In the genomic region with DNA sequence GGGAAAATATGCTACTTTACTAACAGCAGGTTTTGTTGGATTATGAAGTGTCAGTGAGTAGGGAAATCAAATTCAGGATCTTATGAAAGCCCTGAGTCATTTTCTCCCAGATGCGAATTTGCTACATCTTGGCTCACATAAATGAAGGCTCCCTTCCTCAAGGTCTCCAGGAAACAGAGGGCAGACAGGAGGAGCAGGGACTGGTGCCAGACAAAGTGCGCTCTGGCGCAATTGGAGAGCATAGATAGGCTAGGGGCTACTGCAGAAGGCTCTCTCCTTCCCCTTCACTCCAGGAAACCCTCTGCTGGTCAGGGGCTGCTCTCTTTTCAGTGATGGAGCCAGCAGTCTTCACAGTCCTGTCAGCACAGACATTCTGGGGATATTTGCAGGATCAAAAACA, we compare ENCODE assay signal across 9 mouse cellular contexts.
DNase-seq lines count a peak whose midpoint lies in the region; ATAC-seq and TF ChIP-seq lines count a peak whose summit lies in the region.
"Had no signal": no experiment of that assay in that cellular context is flagged by ENCODE, and none has a peak within 500 bp of the region (broad histone marks: within the 10 kb centered on the region; RNA-seq: fewer than 3 reads in every experiment).

No protein-coding gene starts in this region.

- no peak overlapping the region for H3K4me3 ChIP-seq in gastrocnemius, adult 2 months
- no peak overlapping the region for H3K4me3 ChIP-seq in heart, embryonic 15.5 days
- H3K4me3 ChIP-seq in liver, postnatal 0 days (ENCODE audit: low read depth, low read length): no peak overlapping the region
- no peak overlapping the region for H3K4me3 ChIP-seq in forebrain, embryonic 15.5 days
- H3K4me3 ChIP-seq in forebrain, embryonic 10.5 days: no peak overlapping the region

- intact Hi-C loops in gastrocnemius, adult 2 months (cut with DNase I): no loop called here

- TF ChIP-seq CTCF in gastrocnemius, adult 2 months (IDR thresholded peaks at IDR 0.05): no peak
- TF ChIP-seq CTCF in liver, postnatal 0 days (IDR thresholded peaks at IDR 0.05; ENCODE audit: low read depth): no peak

- peaks cover 19% of the 10 kb centered on the region for H3K4me1 ChIP-seq in heart, embryonic 15.5 days (replicated peaks)
- H3K4me1 ChIP-seq in liver, postnatal 0 days (ENCODE audit: insufficient read depth): peaks cover 18% of the 10 kb centered on the region
- peaks cover 18% of the 10 kb centered on the region for H3K4me1 ChIP-seq in forebrain, embryonic 15.5 days
- peaks cover 23% of the 10 kb centered on the region for H3K4me1 ChIP-seq in forebrain, embryonic 10.5 days

- no peak overlapping the region for H3K9ac ChIP-seq in heart, embryonic 15.5 days
- no peak overlapping the region for H3K9ac ChIP-seq in liver, postnatal 0 days (replicated peaks)
- H3K9ac ChIP-seq in forebrain, embryonic 15.5 days (replicated peaks): no peak overlapping the region

- no peak overlapping the region; the same call in 1 of the 2 replicates for H3K27ac ChIP-seq in gastrocnemius, adult 2 months
- peak overlapping the region; percentile 83 for H3K27ac ChIP-seq in heart, embryonic 15.5 days
- H3K27ac ChIP-seq in liver, postnatal 0 days (ENCODE audit: low read depth): no peak overlapping the region
- H3K27ac ChIP-seq in forebrain, embryonic 15.5 days (replicated peaks): no peak overlapping the region
- no peak overlapping the region for H3K27ac ChIP-seq in forebrain, embryonic 10.5 days

- H3K4me2 ChIP-seq in heart, embryonic 15.5 days: peak overlapping the region; percentile 81; the same call in 1 of the 2 replicates
- H3K4me2 ChIP-seq in liver, postnatal 0 days (ENCODE audit: low read depth, low read length): no peak overlapping the region
- no peak overlapping the region for H3K4me2 ChIP-seq in forebrain, embryonic 15.5 days (replicated peaks)

- ATAC-seq in heart, embryonic 15.5 days (replicated peaks; ENCODE audit: insufficient number of reproducible peaks, insufficient read depth, low FRiP score, low read depth): no peak
- no peak for ATAC-seq in liver, postnatal 0 days
- ATAC-seq in forebrain, embryonic 15.5 days (replicated peaks): no peak

- H3K9me3 ChIP-seq in heart, embryonic 15.5 days (replicated peaks): no peaks in the 10 kb centered on the region
- H3K9me3 ChIP-seq in liver, postnatal 0 days (ENCODE audit: low read length): no peaks in the 10 kb centered on the region
- no peaks in the 10 kb centered on the region for H3K9me3 ChIP-seq in forebrain, embryonic 15.5 days
- H3K9me3 ChIP-seq in forebrain, embryonic 10.5 days: no peaks in the 10 kb centered on the region

- no peaks in the 10 kb centered on the region for H3K27me3 ChIP-seq in heart, embryonic 15.5 days
- no peaks in the 10 kb centered on the region for H3K27me3 ChIP-seq in liver, postnatal 0 days (ENCODE audit: insufficient read depth, low read length)
- H3K27me3 ChIP-seq in forebrain, embryonic 15.5 days: 0 out of 2 replicates have a peak, but pooled peaks cover 3% of the 10 kb centered on the region
- peaks cover 68% of the 10 kb centered on the region for H3K27me3 ChIP-seq in forebrain, embryonic 10.5 days (ENCODE audit: poor library complexity, severe bottlenecking)

- TF ChIP-seq EP300 in liver, postnatal 0 days (IDR thresholded peaks at IDR 0.05; ENCODE audit: low read depth): no peak

- no peaks in the 10 kb centered on the region for H3K36me3 ChIP-seq in heart, embryonic 15.5 days
- H3K36me3 ChIP-seq in liver, postnatal 0 days (replicated peaks; ENCODE audit: insufficient read depth, low read length): no peaks in the 10 kb centered on the region
- no peaks in the 10 kb centered on the region for H3K36me3 ChIP-seq in forebrain, embryonic 15.5 days
- no peaks in the 10 kb centered on the region for H3K36me3 ChIP-seq in forebrain, embryonic 10.5 days (replicated peaks)

- WGBS in heart, embryonic 15.5 days: 39% methylated on average over 3 of the region's 3 CpGs
- 62% methylated on average over 3 of the region's 3 CpGs for WGBS in liver, postnatal 0 days (ENCODE audit: insufficient replicate concordance)
- 39% methylated on average over 3 of the region's 3 CpGs for WGBS in forebrain, embryonic 15.5 days
- WGBS in forebrain, embryonic 10.5 days: 36% methylated on average over 3 of the region's 3 CpGs

- DNase-seq in gastrocnemius, adult 2 months: peak; percentile 26
- no peak for DNase-seq in gastrocnemius, adult 8-10 months (ENCODE audit: low spot score in 2 of 2)
- peak; percentile 30 for DNase-seq in 416B (ENCODE audit: low read depth)
- DNase-seq in liver, postnatal 0 days: peak; percentile 16
- no peak for DNase-seq in forebrain, embryonic 10.5 days (ENCODE audit: extremely low spot score, low spot score)
- DNase-seq in right cerebral cortex, postnatal 14 days: no peak
- DNase-seq: gastrocnemius, postnatal 10 days had no signal

Comparison
In these comparisons a context has a peak if more than half of its experiments do, and no peak if none do; other contexts are left out.
1. DNase-seq: peak in gastrocnemius, adult 2 months (single experiment), 416B (single experiment) and liver, postnatal 0 days (single experiment); none in gastrocnemius, adult 8-10 months (0 of 2), forebrain, embryonic 10.5 days (single experiment) and right cerebral cortex, postnatal 14 days (single experiment).